Mouse (Mus musculus): ENCODE measurements at regions not wholly inside any gene's neighbourhood (a gene's known extent, or its start where the extent isn't known, plus 50 kb on each side); places are given as distances from the start of the nearest gene placed in this dataset.

DNA sequence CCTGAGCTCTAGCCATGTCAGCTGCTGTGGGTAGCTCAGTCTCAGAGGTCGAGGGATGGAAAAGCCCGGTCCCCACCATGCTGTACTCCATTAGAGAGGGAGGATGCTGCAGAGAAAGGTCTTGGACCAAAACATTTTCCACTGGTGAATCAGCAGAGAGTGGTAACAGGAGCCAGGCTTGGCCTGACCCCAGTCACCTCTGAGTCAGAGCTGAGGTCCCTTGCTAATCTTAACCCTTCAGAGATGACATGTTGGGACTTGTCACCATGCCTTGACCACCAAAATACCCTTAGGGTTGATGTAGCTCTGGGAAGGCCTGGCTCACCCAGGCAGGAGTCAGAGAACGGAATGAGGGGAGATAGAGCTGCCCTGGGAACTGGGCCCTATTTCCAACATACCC is 210.0 kb downstream of the Cyp26b1 start:
- no peak overlapping the region for H3K9ac ChIP-seq (ENCODE audit: control insufficient read depth, low read depth, low read length, poor library complexity, severe bottlenecking)
- no peaks in the 10 kb centered on the region for H3K4me1 ChIP-seq (ENCODE audit: control insufficient read depth in 1 of 2, insufficient read depth in 2 of 2, low read length in 2 of 2)
- DNase-seq (ENCODE audit: low read depth, low spot score), result no peak
- H3K27me3 ChIP-seq (ENCODE audit: control insufficient read depth in 1 of 2, insufficient read depth in 2 of 2, low read length in 2 of 2), result no peaks in the 10 kb centered on the region
- H3K36me3 ChIP-seq (ENCODE audit: control insufficient read depth in 1 of 2, insufficient read depth in 2 of 2, low read length in 2 of 2), result no peaks in the 10 kb centered on the region
- no peak for TF ChIP-seq E2F4 (IDR thresholded peaks at IDR 0.05; ENCODE audit: borderline replicate concordance, low read depth, low read length)
- TF ChIP-seq ZNF384 (IDR thresholded peaks at IDR 0.05; ENCODE audit: low read depth, low read length), result no peak
- no peak for TF ChIP-seq MYB (IDR thresholded peaks at IDR 0.05; ENCODE audit: low read depth, low read length)
- TF ChIP-seq POLR2AphosphoS5 (IDR thresholded peaks at IDR 0.05; ENCODE audit: borderline replicate concordance, low read depth, low read length), result no peak
- TF ChIP-seq UBTF (IDR thresholded peaks at IDR 0.05; ENCODE audit: borderline replicate concordance, insufficient read depth, low read depth, low read length), result no peak
- TF ChIP-seq BHLHE40 (IDR thresholded peaks at IDR 0.05; ENCODE audit: borderline replicate concordance, low read depth, low read length), result no peak
- no peak for TF ChIP-seq CHD2 (IDR thresholded peaks at IDR 0.05; ENCODE audit: low read length)
- TF ChIP-seq POLR2A (IDR thresholded peaks at IDR 0.05; ENCODE audit: control insufficient read depth in 1 of 2, insufficient read depth in 1 of 2, low read depth in 1 of 2, low read length in 2 of 2, poor library complexity in 1 of 2), result no peak
- no peak for TF ChIP-seq KAT2A (conservative IDR thresholded peaks at IDR 0.05; ENCODE audit: low read depth, low read length)
- no peak for TF ChIP-seq CHD1 (IDR thresholded peaks at IDR 0.05; ENCODE audit: low read depth, low read length)
- no peak for TF ChIP-seq MEF2A (IDR thresholded peaks at IDR 0.05; ENCODE audit: extremely low read depth, insufficient replicate concordance, low read depth, low read length, poor library complexity, severe bottlenecking)
- no peak for TF ChIP-seq RCOR1 (IDR thresholded peaks at IDR 0.05; ENCODE audit: low read depth, low read length)
- no peak for TF ChIP-seq HCFC1 (IDR thresholded peaks at IDR 0.05; ENCODE audit: low read depth, low read length)
- H3K27ac ChIP-seq (ENCODE audit: control insufficient read depth, low read depth, low read length), result no peak overlapping the region
- no peaks in the 10 kb centered on the region for H3K9me3 ChIP-seq (replicated peaks; ENCODE audit: insufficient read depth, low read length)
- H3K4me3 ChIP-seq (ENCODE audit: control insufficient read depth in 1 of 2, insufficient read depth in 1 of 2, low read depth in 2 of 2, low read length in 2 of 2), result no peak overlapping the region
- H3K79me2 ChIP-seq (ENCODE audit: control insufficient read depth, insufficient read depth, low read length, poor library complexity), result no peaks in the 10 kb centered on the region

DNA sequence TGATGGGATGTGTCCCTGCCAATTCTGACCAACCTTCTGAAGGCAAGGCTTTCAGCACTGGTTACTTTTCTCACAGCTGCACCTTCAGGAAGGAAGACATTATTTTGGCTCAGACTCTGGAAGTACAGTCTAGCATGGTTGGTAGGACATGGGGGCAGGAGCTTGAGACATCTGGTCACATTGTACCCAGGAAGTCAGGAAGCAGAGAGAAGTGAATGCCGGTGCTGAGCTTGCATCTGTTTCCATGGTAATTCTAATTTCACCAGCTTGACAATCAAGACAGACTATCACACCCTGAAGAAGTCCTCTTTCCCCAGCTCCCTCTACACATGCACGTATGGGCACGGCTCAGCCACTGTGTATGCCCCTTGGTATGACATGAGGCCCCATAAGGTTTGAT is 210.6 kb downstream of the Cyp26b1 start:
- no peak overlapping the region for H3K27ac ChIP-seq (ENCODE audit: control insufficient read depth, low read depth, low read length)
- no peak for DNase-seq (ENCODE audit: low read depth, low spot score)

More for the DNA sequence above, 210.6 kb downstream of the Cyp26b1 start:
- H3K9me3 ChIP-seq (replicated peaks; ENCODE audit: insufficient read depth, low read length), result no peaks in the 10 kb centered on the region
- no peaks in the 10 kb centered on the region for H3K36me3 ChIP-seq (ENCODE audit: control insufficient read depth in 1 of 2, insufficient read depth in 2 of 2, low read length in 2 of 2)
- H3K79me2 ChIP-seq (ENCODE audit: control insufficient read depth, insufficient read depth, low read length, poor library complexity), result no peaks in the 10 kb centered on the region
- H3K9ac ChIP-seq (ENCODE audit: control insufficient read depth, low read depth, low read length, poor library complexity, severe bottlenecking), result no peak overlapping the region
- TF ChIP-seq UBTF (IDR thresholded peaks at IDR 0.05; ENCODE audit: borderline replicate concordance, insufficient read depth, low read depth, low read length) (no peak), MYB (IDR thresholded peaks at IDR 0.05; ENCODE audit: low read depth, low read length) (no peak), SIN3A (IDR thresholded peaks at IDR 0.05; ENCODE audit: low read length) (no peak), E2F4 (IDR thresholded peaks at IDR 0.05; ENCODE audit: borderline replicate concordance, low read depth, low read length) (no peak), TCF12 (IDR thresholded peaks at IDR 0.05; ENCODE audit: low read depth, low read length) (no peak), USF1 (IDR thresholded peaks at IDR 0.05; ENCODE audit: low read depth, low read length) (no peak), MYC (IDR thresholded peaks at IDR 0.05; ENCODE audit: low read depth, low read length) (no peak), MAX (IDR thresholded peaks at IDR 0.05; ENCODE audit: low read length) (no peak), NRF1 (IDR thresholded peaks at IDR 0.05; ENCODE audit: insufficient read depth, low read depth, low read length, poor library complexity, severe bottlenecking) (no peak), GABPA (IDR thresholded peaks at IDR 0.05; ENCODE audit: low read depth, low read length) (no peak), TBP (IDR thresholded peaks at IDR 0.05; ENCODE audit: low read depth, low read length) (no peak), RAD21 (IDR thresholded peaks at IDR 0.05; ENCODE audit: low read depth, low read length) (no peak), CHD2 (IDR thresholded peaks at IDR 0.05; ENCODE audit: low read length) (no peak), TAL1 (IDR thresholded peaks at IDR 0.05; ENCODE audit: low read length) (no peak), JUND (IDR thresholded peaks at IDR 0.05; ENCODE audit: low read depth, low read length) (no peak)
- no peaks in the 10 kb centered on the region for H3K4me1 ChIP-seq (ENCODE audit: control insufficient read depth in 1 of 2, insufficient read depth in 2 of 2, low read length in 2 of 2)
- H3K27me3 ChIP-seq (ENCODE audit: control insufficient read depth in 1 of 2, insufficient read depth in 2 of 2, low read length in 2 of 2), result no peaks in the 10 kb centered on the region
- no peak overlapping the region for H3K4me3 ChIP-seq (ENCODE audit: control insufficient read depth in 1 of 2, insufficient read depth in 1 of 2, low read depth in 2 of 2, low read length in 2 of 2)
